Mouse (Mus musculus) bone marrow, adult 2 months (tissue): ENCODE data around the gene Sppl3. TPM values are rescaled to one million over a fixed set of nuclear protein-coding genes. Genes with fewer than 3 reads are reported as not detected.

Experiments
- H3K27ac ChIP-seq: fragments of 200-500 bp; 2 replicates; pipeline ENCODE4 v1.5.1; 2012; ENCODE audit warnings: low read depth, mild to moderate bottlenecking, control low read depth, inconsistent platforms, low read length; ENCODE audit not compliant: control insufficient read depth, poor library complexity, insufficient read depth
- H3K4me1 ChIP-seq: fragments of 200-500 bp; 2 replicates; pipeline ENCODE4 v1.6.1; 2011; ENCODE audit warnings: low read length; ENCODE audit not compliant: control insufficient read depth, insufficient read depth
- H3K4me3 ChIP-seq: fragments of 200-500 bp; replicated peaks from 2 replicates; pipeline ENCODE3; 2011; ENCODE audit warnings: mild to moderate bottlenecking, low read depth, low read length, control low read depth; ENCODE audit not compliant: control insufficient read depth
- CTCF ChIP-seq: fragments of 200-500 bp; IDR thresholded peaks from 2 replicates; pipeline ENCODE4 v1.5.1; 2011; ENCODE audit warnings: low read length, control low read depth; ENCODE audit not compliant: control insufficient read depth, insufficient read depth
- POLR2A ChIP-seq: fragments of 200-500 bp; IDR thresholded peaks from 2 replicates; pipeline ENCODE4 v1.6.1; 2011; ENCODE audit warnings: low read depth, mild to moderate bottlenecking, control low read depth, low read length, borderline replicate concordance; ENCODE audit not compliant: control insufficient read depth
- WGBS: fragments of 180-500 bp; shearing (Covaris S2); methylation state at CpG from one replicate; pipeline ENCODE4 v1.1.7; 2018; 5-methylcytosine and 5-hydroxymethylcytosine counted together
- polyA plus RNA-seq: library from polyadenylated mRNA; stranded (reverse); fragments of >200 nt; gene quantifications from 2 replicates; pipeline ENCODE4 v1.2.4, GENCODE M21; 2011; ENCODE audit warnings: low replicate concordance; ENCODE audit not compliant: missing spikeins, insufficient read depth, insufficient read length

Sppl3 gene
- polyA plus RNA-seq, 1 experiment: 44.8 TPM

DNA sequence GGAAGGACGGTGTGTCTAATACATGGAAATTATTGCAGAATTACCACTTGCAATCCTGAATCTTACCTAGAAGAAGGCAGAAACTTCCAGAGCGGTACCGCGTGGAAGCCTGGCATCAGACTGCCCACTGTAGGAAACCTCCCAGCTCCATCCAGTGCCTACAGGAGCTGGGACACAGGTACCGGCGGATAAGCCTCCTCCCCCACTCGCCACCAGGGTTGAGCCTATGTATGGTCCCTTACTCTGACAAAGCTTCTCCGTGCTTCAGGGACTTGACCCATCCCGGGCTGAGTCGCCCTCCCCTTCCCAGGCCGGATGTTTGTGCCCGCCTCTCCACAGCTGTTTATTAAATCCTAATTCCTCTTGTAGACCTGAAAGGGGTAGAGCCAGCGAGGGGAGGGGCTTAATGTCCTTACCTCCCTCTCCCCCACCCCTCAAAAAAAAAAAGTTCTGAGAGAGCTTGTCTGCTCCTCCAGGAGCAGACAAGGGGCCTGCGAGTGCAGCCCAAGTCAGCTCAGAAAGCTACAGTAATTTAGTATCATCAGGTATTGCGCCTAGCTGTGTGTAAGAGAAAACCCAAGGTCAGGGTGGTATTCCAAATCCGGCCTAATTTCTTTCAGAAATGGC lies 30.7 kb upstream of the Sppl3 start:
- Histone ChIP-seq H3K27ac (peak overlapping the region; percentile 54; the same call in 1 of the 2 replicates), H3K4me1 (no peaks in the 10 kb centered on the region), H3K4me3 (peak overlapping the region; percentile 34)
- no peak for TF ChIP-seq POLR2A
- TF ChIP-seq CTCF: no peak
- 46% methylated on average over 16 of the region's 16 CpGs for WGBS

DNA sequence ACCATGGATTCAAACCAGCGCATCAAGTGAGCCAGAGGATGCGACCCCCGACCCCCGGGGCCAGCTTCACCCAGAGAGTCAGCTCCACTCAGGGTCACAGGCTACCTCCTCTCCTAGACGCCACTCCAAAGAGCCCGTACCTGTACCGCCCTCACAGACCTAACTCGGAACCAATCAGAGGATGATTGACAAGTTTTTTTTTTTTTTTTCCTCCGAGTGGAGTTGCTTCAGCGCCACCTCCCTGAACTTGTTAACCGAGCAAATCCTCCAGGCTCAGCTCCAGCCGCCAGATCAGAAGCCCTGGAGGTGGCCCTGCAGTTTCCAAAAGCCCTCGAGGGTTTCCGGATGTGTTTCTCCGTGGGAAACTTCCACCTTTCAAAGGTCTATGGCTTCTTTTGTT lies 28.9 kb upstream of the Sppl3 start:
- no peak for TF ChIP-seq CTCF
- no peak for TF ChIP-seq POLR2A
- WGBS: 66% methylated on average over 15 of the region's 15 CpGs
- Histone ChIP-seq H3K4me1 (no peaks in the 10 kb centered on the region), H3K27ac (no peak overlapping the region), H3K4me3 (no peak overlapping the region)

DNA sequence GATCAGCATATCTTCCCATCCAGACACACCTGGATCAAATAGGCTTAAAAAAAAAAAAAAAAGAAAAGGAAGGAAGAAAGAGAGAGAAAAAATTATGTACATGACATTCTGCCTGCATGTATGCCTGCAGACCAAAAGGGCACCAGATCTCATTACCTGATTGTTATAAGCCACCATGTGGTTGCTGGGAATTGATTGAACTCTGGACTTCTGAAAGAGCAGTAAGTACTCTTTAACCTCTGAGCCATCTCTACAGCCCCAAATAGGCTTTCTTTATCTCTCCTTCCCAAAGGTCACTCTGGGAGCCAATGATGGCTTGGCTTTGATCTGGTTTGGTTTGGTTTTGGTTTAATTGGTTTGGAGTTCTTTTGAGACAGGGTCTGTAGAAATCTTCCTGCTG lies 25.9 kb upstream of the Sppl3 start:
- TF ChIP-seq CTCF (no peak), POLR2A (no peak)
- no peak overlapping the region for H3K4me3 ChIP-seq
- no peak overlapping the region for H3K27ac ChIP-seq
- no peaks in the 10 kb centered on the region for H3K4me1 ChIP-seq

DNA sequence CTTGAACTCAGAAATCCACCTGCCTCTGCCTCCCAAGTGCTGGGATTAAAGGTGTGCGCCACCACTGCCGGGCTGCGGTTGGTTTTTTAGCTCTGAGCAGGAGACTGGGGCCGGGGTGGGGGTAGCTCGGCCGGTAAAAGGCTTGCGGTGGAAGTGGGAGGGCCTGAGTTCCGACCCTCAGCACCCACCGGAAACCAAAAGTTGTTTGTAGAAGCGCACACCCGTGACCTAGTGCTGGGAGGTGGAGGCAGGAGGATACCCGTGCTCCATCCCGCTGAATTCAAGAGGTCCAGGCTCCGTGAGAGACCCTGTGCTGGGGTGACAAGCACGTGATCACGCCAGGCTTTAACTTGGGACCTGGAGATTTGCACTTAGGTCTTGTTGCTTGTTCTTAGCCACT lies 14.5 kb upstream of the Sppl3 start:
- TF ChIP-seq POLR2A (no peak), CTCF (no peak)
- Histone ChIP-seq H3K4me3 (no peak overlapping the region), H3K4me1 (no peaks in the 10 kb centered on the region), H3K27ac (no peak overlapping the region)
- 53% methylated on average over 16 of the region's 16 CpGs for WGBS

DNA sequence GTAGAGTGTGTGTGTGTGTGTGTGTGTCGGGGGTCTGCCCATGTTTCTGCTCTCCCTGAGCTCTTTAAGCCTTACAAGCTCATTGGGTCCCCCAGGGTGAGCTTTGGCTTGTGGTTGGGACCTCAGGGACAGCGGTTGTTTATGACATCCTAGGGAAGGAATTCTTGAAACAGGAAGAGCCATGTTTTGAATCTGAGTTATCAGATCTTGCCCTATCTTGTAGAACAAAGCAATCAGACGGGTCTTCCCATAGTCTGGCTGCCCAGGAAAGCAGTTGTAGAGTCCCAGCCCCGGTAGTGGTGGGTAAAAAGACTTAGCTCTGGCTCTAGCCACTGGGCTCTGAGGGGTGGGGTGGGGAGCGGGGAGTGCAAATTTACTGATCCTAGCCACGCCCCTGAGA lies 13.6 kb upstream of the Sppl3 start:
- 44% methylated on average over 6 of the region's 6 CpGs for WGBS
- H3K4me3 ChIP-seq: no peak overlapping the region
- H3K4me1 ChIP-seq: no peaks in the 10 kb centered on the region
- H3K27ac ChIP-seq: no peak overlapping the region
- TF ChIP-seq POLR2A (no peak), CTCF (no peak)

DNA sequence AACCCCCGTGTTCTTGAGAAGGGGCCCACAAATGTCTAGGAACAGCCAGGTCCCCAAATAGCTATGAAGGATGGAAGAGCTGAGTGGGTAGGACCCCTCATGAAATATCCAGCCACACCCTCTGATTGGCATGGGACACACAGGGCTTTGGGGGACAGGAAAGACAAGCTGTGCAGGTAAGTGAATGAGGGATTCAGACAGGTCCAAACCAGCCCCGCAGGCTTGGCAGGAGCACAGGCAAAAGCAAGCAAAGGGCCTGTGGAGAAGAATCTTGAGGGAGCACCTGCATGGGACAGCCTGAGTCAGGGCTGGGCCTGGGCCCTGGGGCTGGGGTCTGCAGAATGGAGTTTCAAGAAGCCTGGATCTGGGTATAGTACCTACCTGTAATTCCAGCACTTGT lies 10.4 kb upstream of the Sppl3 start:
- Histone ChIP-seq H3K4me1 (no peaks in the 10 kb centered on the region), H3K4me3 (no peak overlapping the region), H3K27ac (no peak overlapping the region)
- 84% methylated on average over 2 of the region's 2 CpGs for WGBS
- TF ChIP-seq POLR2A: no peak
- TF ChIP-seq CTCF: no peak

DNA sequence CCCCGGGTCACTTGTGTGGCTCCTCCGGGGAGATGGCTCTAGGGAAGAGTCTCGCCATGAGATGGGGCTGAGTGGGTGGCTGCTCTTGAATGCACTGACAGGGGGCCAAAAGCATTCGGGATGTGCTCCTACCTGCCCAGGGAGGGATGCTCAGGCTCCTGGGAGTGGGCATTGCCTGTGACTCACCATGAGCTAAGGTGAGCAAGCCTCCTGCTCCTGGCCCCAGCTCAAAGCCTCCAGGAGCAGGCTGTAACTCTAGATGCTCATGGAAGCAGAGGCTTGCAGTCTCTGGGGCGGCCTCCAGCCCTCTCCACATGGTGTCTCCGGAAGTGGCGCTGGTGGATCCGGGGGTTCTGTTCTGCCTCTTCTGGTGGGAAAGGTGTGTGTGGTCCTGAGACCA lies 9.5 kb upstream of the Sppl3 start:
- no peak overlapping the region for H3K27ac ChIP-seq
- WGBS: 85% methylated on average over 8 of the region's 8 CpGs

DNA sequence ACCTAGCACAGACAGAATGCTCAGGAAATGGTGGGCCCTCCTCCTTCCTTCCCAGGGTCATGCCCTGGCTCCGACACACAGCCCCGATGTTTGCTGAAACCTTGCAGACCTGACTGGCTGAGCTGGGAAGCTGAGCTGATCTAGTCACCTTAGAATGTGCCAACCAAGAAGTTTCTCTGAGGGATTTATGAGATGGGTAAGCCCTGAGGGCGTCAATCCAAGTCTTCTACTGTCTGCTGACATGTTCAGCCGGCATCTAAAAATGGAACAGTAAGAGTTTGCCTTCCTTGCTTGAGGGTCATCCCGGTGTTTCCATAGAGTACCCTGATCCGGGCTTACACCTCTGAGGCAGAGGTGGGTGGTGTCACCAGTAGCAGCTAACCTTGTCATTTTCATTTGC lies 8.2 kb upstream of the Sppl3 start:
- Histone ChIP-seq H3K4me1 (no peaks in the 10 kb centered on the region), H3K4me3 (no peak overlapping the region), H3K27ac (no peak overlapping the region)
- 24% methylated on average over 6 of the region's 6 CpGs for WGBS
- TF ChIP-seq POLR2A (no peak), CTCF (no peak)

More for the DNA sequence above, 9.5 kb upstream of the Sppl3 start:
- TF ChIP-seq POLR2A (no peak), CTCF (no peak)
- H3K4me3 ChIP-seq: no peak overlapping the region
- no peaks in the 10 kb centered on the region for H3K4me1 ChIP-seq

DNA sequence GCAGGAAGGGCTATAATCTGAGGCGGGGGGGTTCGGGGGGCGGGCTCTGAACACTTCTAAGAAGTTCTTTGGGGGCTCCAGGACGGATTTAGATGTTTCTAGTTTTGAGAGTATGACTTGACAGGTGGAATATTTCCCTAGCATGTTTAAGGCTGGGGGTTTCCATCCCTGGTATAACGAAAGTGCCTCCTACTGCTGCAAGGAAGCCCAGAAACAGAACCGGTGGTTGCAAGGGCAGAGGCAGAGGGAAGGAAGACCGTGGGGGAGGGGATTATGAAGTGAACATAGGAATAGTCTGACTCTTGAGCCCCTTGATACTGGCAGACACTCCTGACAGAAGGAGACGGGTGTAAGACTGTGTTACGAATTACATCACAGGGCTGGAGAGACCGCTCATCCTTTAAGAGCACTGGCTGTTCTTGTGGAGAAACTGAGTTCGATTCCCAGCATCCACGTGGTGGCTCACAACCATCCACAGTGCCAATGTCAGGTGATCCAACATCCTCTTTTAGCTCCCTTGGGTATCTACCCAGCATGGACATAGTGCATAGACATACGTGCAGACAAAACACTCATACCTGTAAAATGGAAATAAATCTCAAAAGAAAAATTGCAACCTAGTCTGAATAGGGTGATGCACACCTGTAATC lies 7.6 kb upstream of the Sppl3 start:
- no peak overlapping the region for H3K27ac ChIP-seq
- WGBS: 27% methylated on average over 13 of the region's 13 CpGs
- H3K4me1 ChIP-seq: no peaks in the 10 kb centered on the region
- H3K4me3 ChIP-seq: no peak overlapping the region
- no peak for TF ChIP-seq POLR2A
- no peak for TF ChIP-seq CTCF
